Mouse (Mus musculus) lung, embryonic 16.5 days (tissue): ENCODE measurements around the gene Trim6. TPM values are rescaled to one million over a fixed set of nuclear protein-coding genes. Genes with fewer than 3 reads are reported as not detected.
"Not testable (repeated sequence)": the region's sequence is repeated elsewhere in the genome, so short reads cannot be mapped to it uniquely, and the experiment has no call there.

Experiments used
- ATAC-seq: fragments of 200-750 bp; cut with Nextera tagmentation; 2 replicates; pipeline ENCODE4 v1.8.0; 2017; ENCODE audit warnings: low read depth, mild to moderate bottlenecking, moderate library complexity
- H3K27ac ChIP-seq: fragments of 300-500 bp; sonication (generic); 2 replicates; pipeline ENCODE4 v1.5.1; 2014; ENCODE audit warnings: mild to moderate bottlenecking, control low read depth, low read length
- H3K27me3 ChIP-seq: fragments of 300-500 bp; sonication (generic); 2 replicates; pipeline ENCODE4 v1.6.1; 2014; ENCODE audit warnings: low read depth, low read length, mixed read lengths; ENCODE audit not compliant: control insufficient read depth, insufficient read depth
- H3K36me3 ChIP-seq: fragments of 300-500 bp; sonication (generic); 2 replicates; pipeline ENCODE4 v1.6.1; 2014; ENCODE audit warnings: low read length; ENCODE audit not compliant: control insufficient read depth, insufficient read depth
- H3K4me1 ChIP-seq: fragments of 300-500 bp; sonication (generic); replicated peaks from 2 replicates; pipeline ENCODE4 v1.6.1; 2014; ENCODE audit warnings: low read length, mixed read lengths; ENCODE audit not compliant: control insufficient read depth, insufficient read depth
- H3K4me2 ChIP-seq: fragments of 300-500 bp; sonication (generic); 2 replicates; pipeline ENCODE4 v1.6.1; 2014; ENCODE audit warnings: low read depth, low read length, control low read depth
- H3K4me3 ChIP-seq: fragments of 300-500 bp; sonication (generic); 2 replicates; pipeline ENCODE4 v1.5.1; 2014; ENCODE audit warnings: mild to moderate bottlenecking, low read length, control low read depth
- H3K9ac ChIP-seq: fragments of 300-500 bp; sonication (generic); 2 replicates; pipeline ENCODE4 v1.6.1; 2014; ENCODE audit warnings: low read length, control low read depth
- H3K9me3 ChIP-seq: fragments of 300-500 bp; sonication (generic); 2 replicates; pipeline ENCODE4 v1.6.1; 2016; ENCODE audit warnings: low read length; ENCODE audit not compliant: control insufficient read depth
- WGBS: fragments of 180-500 bp; shearing (Covaris S2); extraction: QIAGEN DNeasy Blood & Tissue Kit; methylation state at CpG from one replicate; pipeline ENCODE4 v1.1.7; 2014; 5-methylcytosine and 5-hydroxymethylcytosine counted together
- polyA plus RNA-seq: library from polyadenylated mRNA; unstranded; fragments of >200 nt; fragmentation: Nextera tagmentation; extraction: Ambion mirVana; gene quantifications from 2 replicates; pipeline ENCODE4 v1.2.1, GENCODE M21; 2015

Gene Trim6
- polyA plus RNA-seq, 1 experiment from 2014 or later, result 0.74 TPM

DNA sequence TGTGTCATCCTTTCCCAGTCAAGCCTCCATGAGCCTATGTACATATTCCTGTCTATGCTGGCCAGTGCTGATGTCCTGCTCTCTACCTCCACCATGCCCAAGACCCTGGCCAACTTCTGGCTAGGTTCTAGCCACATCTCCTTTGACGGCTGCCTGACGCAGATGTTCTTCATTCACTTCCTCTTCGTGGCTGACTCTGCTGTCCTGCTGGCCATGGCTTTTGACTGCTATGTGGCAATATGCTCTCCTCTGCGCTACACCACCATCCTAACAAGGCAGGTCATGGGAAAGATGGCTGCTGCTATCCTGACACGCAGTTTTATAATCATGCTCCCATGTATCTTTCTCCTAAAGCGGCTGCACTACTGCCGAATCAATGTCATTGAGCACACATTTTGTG is 12.4 kb upstream of the Trim6 start:
- H3K9me3 ChIP-seq, result no peaks in the 10 kb centered on the region
- no peaks in the 10 kb centered on the region for H3K36me3 ChIP-seq
- H3K4me2 ChIP-seq, result no peak overlapping the region
- no peak overlapping the region for H3K9ac ChIP-seq
- H3K27me3 ChIP-seq, result no peaks in the 10 kb centered on the region
- no peak for ATAC-seq
- 85% methylated on average over 7 of the region's 7 CpGs for WGBS
- no peak overlapping the region for H3K4me3 ChIP-seq
- no peaks in the 10 kb centered on the region for H3K4me1 ChIP-seq
- no peak overlapping the region for H3K27ac ChIP-seq

GRCm38 (mm10) chr7:104216011-104216535 is 2.5 kb upstream of the Trim6 start:
- Histone ChIP-seq H3K27me3 (no peaks in the 10 kb centered on the region), H3K4me3 (no peak overlapping the region), H3K27ac (no peak overlapping the region), H3K9me3 (no peaks in the 10 kb centered on the region), H3K4me1 (peaks cover 6% of the 10 kb centered on the region), H3K9ac (no peak overlapping the region), H3K36me3 (no peaks in the 10 kb centered on the region), H3K4me2 (no peak overlapping the region)
- no peak for ATAC-seq
- 14% methylated on average over 1 of the region's 1 CpGs for WGBS

DNA sequence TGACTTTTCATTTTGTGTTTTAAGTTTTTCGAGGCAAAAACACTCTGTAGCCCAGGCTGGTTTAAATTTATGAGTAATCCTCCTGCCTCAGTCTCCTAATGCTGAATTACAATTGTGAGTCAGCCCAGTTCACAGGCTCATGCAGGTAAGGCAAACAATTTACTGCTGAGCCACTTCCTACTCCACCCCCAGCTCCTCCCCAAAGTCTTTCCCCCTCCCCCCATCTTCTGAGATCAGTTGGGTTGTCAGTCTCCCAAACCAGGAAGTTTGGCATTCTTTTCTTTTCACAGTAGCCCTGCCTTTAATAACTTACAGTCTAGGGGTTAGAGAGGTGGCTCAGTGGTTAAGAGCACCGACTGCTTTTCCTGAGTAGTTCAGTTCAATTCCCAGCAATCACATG is 712 bp upstream of the Trim6 start:
- no peaks in the 10 kb centered on the region for H3K36me3 ChIP-seq
- 66% methylated on average over 2 of the region's 2 CpGs for WGBS
- H3K9ac ChIP-seq, result no peak overlapping the region
- H3K4me1 ChIP-seq, result peaks cover 6% of the 10 kb centered on the region
- no peak for ATAC-seq
- H3K4me3 ChIP-seq, result no peak overlapping the region
- no peaks in the 10 kb centered on the region for H3K27me3 ChIP-seq
- no peaks in the 10 kb centered on the region for H3K9me3 ChIP-seq
- H3K27ac ChIP-seq, result no peak overlapping the region
- no peak overlapping the region for H3K4me2 ChIP-seq

- Histone ChIP-seq H3K4me2 (no peak overlapping the region), H3K9me3 (no peaks in the 10 kb centered on the region), H3K4me1 (no peaks in the 10 kb centered on the region), H3K4me3 (no peak overlapping the region), H3K27ac (no peak overlapping the region), H3K27me3 (no peaks in the 10 kb centered on the region), H3K36me3 (no peaks in the 10 kb centered on the region), H3K9ac (no peak overlapping the region)
- no peak for ATAC-seq
- 24% methylated on average over 2 of the region's 2 CpGs for WGBS
These were observed 12.6 kb downstream of the Trim6 start for GRCm38 (mm10) chr7:104231203-104231602.

DNA sequence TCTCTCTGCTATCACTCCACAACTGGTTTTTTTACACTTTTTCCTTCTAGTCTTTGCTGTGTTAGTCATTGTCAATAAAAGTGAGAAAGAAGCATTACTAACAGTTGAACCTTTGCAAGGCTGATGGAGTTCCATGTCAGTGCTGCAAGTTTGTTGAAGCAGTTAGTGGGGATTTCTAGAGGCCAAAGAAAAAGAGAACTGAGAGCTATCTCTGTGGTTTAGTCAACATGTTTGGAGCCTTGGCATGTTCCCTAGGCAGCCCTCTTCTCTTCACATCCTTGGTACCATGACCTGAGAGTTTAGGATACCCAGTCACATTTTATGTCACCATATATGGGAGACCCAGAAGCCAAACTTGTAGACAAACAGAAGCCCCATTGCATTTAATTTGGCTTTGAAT is 22.3 kb downstream of the Trim6 start:
- Histone ChIP-seq H3K36me3 (no peaks in the 10 kb centered on the region), H3K27ac (no peak overlapping the region), H3K4me3 (no peak overlapping the region), H3K9ac (no peak overlapping the region), H3K4me2 (no peak overlapping the region), H3K27me3 (no peaks in the 10 kb centered on the region), H3K9me3 (no peaks in the 10 kb centered on the region), H3K4me1 (no peaks in the 10 kb centered on the region)
- no peak for ATAC-seq

- Histone ChIP-seq H3K4me3 (no peak overlapping the region), H3K4me1 (no peaks in the 10 kb centered on the region), H3K27ac (no peak overlapping the region), H3K27me3 (no peaks in the 10 kb centered on the region), H3K4me2 (no peak overlapping the region), H3K9ac (no peak overlapping the region), H3K9me3 (no peaks in the 10 kb centered on the region), H3K36me3 (no peaks in the 10 kb centered on the region)
- WGBS, result 33% methylated on average over 1 of the region's 1 CpGs
- peak; percentile 36; the same call in 1 of the 2 replicates for ATAC-seq
These were observed 25.0 kb downstream of the Trim6 start for GRCm38 (mm10) chr7:104243616-104244015.

GRCm38 (mm10) chr7:104244287-104245181 is 25.9 kb downstream of the Trim6 start, which contains the start of gene Trim34a:
Gene Trim34a (plus strand): TSS chr7:104244457.
- Histone ChIP-seq H3K27ac (peak within 1 kb of the TSS; percentile 17; the same call in 1 of the 2 replicates), H3K4me3 (peak within 1 kb of the TSS; percentile 52), H3K9me3 (no peaks in the 10 kb centered on the region), H3K27me3 (no peaks in the 10 kb centered on the region), H3K4me1 (no peaks in the 10 kb centered on the region), H3K9ac (peak within 1 kb of the TSS; percentile 53), H3K4me2 (peak within 1 kb of the TSS; percentile 49), H3K36me3 (no peaks in the 10 kb centered on the region)
- WGBS, result 4% methylated on average over 13 of the region's 13 CpGs
- ATAC-seq, result peak; percentile 90

DNA sequence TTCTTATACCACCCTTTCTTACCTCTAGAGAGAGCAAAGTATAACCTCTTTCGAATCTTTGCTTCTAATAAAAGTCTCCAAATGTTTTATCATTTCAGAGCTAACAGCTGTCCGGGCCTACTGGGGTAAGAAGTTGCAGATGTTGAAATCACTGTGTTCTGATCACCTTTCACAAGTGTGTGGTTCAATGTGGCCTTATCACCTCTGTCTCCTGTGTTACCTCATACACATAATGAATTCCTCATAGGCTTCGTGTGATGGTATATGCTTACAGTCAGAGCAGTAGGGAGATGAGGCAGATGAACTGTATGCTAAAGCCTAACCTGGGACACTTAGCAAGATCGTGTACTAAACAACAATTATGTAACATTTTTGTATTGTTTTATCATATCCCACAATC is 41.8 kb downstream of the Trim6 start:
- H3K4me2 ChIP-seq, H3K36me3 ChIP-seq, H3K9me3 ChIP-seq, ATAC-seq, H3K9ac ChIP-seq, H3K27ac ChIP-seq, H3K27me3 ChIP-seq, H3K4me3 ChIP-seq, H3K4me1 ChIP-seq: not testable (repeated sequence)
- 72% methylated on average over 4 of the region's 4 CpGs for WGBS

- not testable (repeated sequence) for H3K9me3 ChIP-seq, H3K27ac ChIP-seq, H3K4me2 ChIP-seq, H3K4me1 ChIP-seq, H3K4me3 ChIP-seq, ATAC-seq, H3K9ac ChIP-seq, H3K36me3 ChIP-seq, H3K27me3 ChIP-seq
- 44% methylated on average over 2 of the region's 5 CpGs for WGBS
These were observed 46.7 kb downstream of the Trim6 start for GRCm38 (mm10) chr7:104265335-104265734.
